Mouse (Mus musculus) myocyte (in vitro differentiated cells): ENCODE measurements around the gene Ssr3. TPM values are rescaled to one million over a fixed set of nuclear protein-coding genes. Genes with fewer than 3 reads are reported as not detected.
A peak's percentile ranks its signal among the peaks of the same experiment; 100 is the strongest.

Experiments
- H3K27me3 ChIP-seq: one replicate; pipeline ENCODE4 v1.6.1; 2011; ENCODE audit not compliant: control insufficient read depth, insufficient read depth, insufficient read length
- H3K36me3 ChIP-seq: one replicate; pipeline ENCODE4 v1.6.1; 2011; ENCODE audit not compliant: control insufficient read depth, insufficient read depth
- H3K4me2 ChIP-seq: one replicate; pipeline ENCODE4 v1.6.1; 2011; ENCODE audit warnings: low read depth, control low read depth
- H3K4me3 ChIP-seq: one replicate; pipeline ENCODE4 v1.5.1; 2011; ENCODE audit warnings: mild to moderate bottlenecking, control low read depth, moderate library complexity
- H3K79me2 ChIP-seq: one replicate; pipeline ENCODE4 v1.6.1; 2011; ENCODE audit not compliant: control insufficient read depth, insufficient read depth
- H3ac ChIP-seq: one replicate; pipeline ENCODE4 v1.6.1; 2011; ENCODE audit not compliant: control insufficient read depth, insufficient read length
- CEBPB ChIP-seq: IDR thresholded peaks from 2 replicates; pipeline ENCODE4 v1.6.1; 2011; ENCODE audit warnings: mild to moderate bottlenecking, moderate library complexity; ENCODE audit not compliant: poor library complexity, insufficient read depth, severe bottlenecking
- E2F4 ChIP-seq: IDR thresholded peaks from one replicate; pipeline ENCODE4 v1.6.1; 2011; ENCODE audit warnings: mild to moderate bottlenecking, control low read depth, moderate library complexity; ENCODE audit not compliant: insufficient read depth
- MAX ChIP-seq: IDR thresholded peaks from one replicate; pipeline ENCODE4 v1.6.1; 2011; ENCODE audit warnings: low read depth, mild to moderate bottlenecking, control low read depth
- MYOD1 ChIP-seq, 3 experiments: IDR thresholded peaks; one replicate each; pipeline ENCODE4 v1.6.1; 2011; ENCODE audit warnings: control low read depth in 2 of 3, low read depth in 2 of 3, mild to moderate bottlenecking in 2 of 3, moderate library complexity in 1 of 3; ENCODE audit not compliant: insufficient read length in 2 of 3, control insufficient read depth in 1 of 3
- MYOG ChIP-seq, 3 experiments: IDR thresholded peaks; one replicate each; pipeline ENCODE4 v1.6.1; 2011; ENCODE audit warnings: control low read depth in 2 of 3, low read depth in 2 of 3, mild to moderate bottlenecking in 2 of 3; ENCODE audit not compliant: insufficient read length in 2 of 3, control insufficient read depth in 1 of 3, insufficient read depth in 1 of 3
- POLR2A ChIP-seq: IDR thresholded peaks from one replicate; pipeline ENCODE4 v1.6.1; 2011; ENCODE audit warnings: low read depth, mild to moderate bottlenecking, control low read depth, moderate library complexity; ENCODE audit not compliant: insufficient read length
- POLR2AphosphoS2 ChIP-seq: IDR thresholded peaks from one replicate; pipeline ENCODE4 v1.6.1; 2011; ENCODE audit warnings: low read depth, control low read depth; ENCODE audit not compliant: insufficient read length
- REST ChIP-seq: IDR thresholded peaks from one replicate; pipeline ENCODE4 v1.6.1; 2011; ENCODE audit warnings: mild to moderate bottlenecking, control low read depth, moderate library complexity; ENCODE audit not compliant: insufficient read depth, insufficient read length
- SRF ChIP-seq: IDR thresholded peaks from one replicate; pipeline ENCODE4 v1.6.1; 2011; ENCODE audit warnings: low read depth; ENCODE audit not compliant: control insufficient read depth, insufficient read length
- TCF12 ChIP-seq: IDR thresholded peaks from one replicate; pipeline ENCODE4 v1.6.1; 2011; ENCODE audit warnings: mild to moderate bottlenecking, control low read depth; ENCODE audit not compliant: poor library complexity, insufficient read depth, severe bottlenecking
- TCF3 ChIP-seq: IDR thresholded peaks from one replicate; pipeline ENCODE4 v1.6.1; 2011; ENCODE audit warnings: low read depth, control low read depth; ENCODE audit not compliant: insufficient read length
- USF1 ChIP-seq: IDR thresholded peaks from one replicate; pipeline ENCODE4 v1.6.1; 2011; ENCODE audit warnings: low read depth, mild to moderate bottlenecking, control low read depth, moderate library complexity
- polyA plus RNA-seq: library from polyadenylated mRNA; unstranded; fragments of >200 nt; fragmentation: generic; extraction: Trizol; gene quantifications from one replicate; pipeline ENCODE4 v1.2.1, GENCODE M21; 2012; ENCODE audit warnings: missing spikeins

The Ssr3 gene
- 76.8 TPM for polyA plus RNA-seq

DNA sequence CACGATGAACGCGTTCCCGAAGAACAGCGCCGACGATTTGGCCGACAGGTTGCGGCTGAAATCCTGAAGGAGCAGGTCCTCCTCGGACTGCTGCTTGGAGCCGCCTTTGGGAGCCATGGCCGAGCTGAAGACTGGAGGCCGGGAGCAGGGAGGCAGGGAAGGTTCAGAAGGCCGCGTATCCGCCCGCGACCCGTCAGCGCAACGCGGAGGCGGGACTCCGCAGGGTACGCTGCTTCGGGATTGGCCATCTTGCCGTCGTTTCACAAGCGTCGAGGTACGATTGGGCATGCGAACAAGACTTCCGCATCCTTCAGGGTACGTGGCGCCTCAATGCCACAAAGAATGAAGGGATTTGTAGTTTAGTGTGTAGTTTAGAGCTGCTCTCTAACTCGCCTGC, at the start of gene Ssr3:
Gene Ssr3 (minus strand): TSS at position 203 of the 397 bp plus-strand sequence.
- peak within 1 kb of the TSS; percentile 74 for H3K4me3 ChIP-seq
- H3K4me2 ChIP-seq: peak within 1 kb of the TSS; percentile 69
- H3K79me2 ChIP-seq: peaks cover 47% of the 10 kb centered on the region
- H3K27me3 ChIP-seq: no peaks in the 10 kb centered on the region
- peak within 1 kb of the TSS; percentile 64 for H3ac ChIP-seq
- peak; percentile 32 for TF ChIP-seq E2F4
- no peak for TF ChIP-seq USF1
- TF ChIP-seq SRF: no peak
- no peak for TF ChIP-seq MYOG (IDR thresholded peaks at IDR 0.05; ENCODE audit: control insufficient read depth in 1 of 3, insufficient read depth in 1 of 3, insufficient read length in 2 of 3, low read depth in 2 of 3)
- peak; percentile 79 for TF ChIP-seq POLR2AphosphoS2
- no peak for TF ChIP-seq CEBPB
- TF ChIP-seq REST: no peak
- no peak for TF ChIP-seq TCF12
- TF ChIP-seq POLR2A: peak; percentile 95
- TF ChIP-seq MAX: no peak
- TF ChIP-seq MYOD1 (IDR thresholded peaks at IDR 0.05; ENCODE audit: control insufficient read depth in 1 of 3, insufficient read length in 2 of 3, low read depth in 2 of 3): no peak
- TF ChIP-seq TCF3: no peak
- peaks cover 22% of the 10 kb centered on the region for H3K36me3 ChIP-seq

DNA sequence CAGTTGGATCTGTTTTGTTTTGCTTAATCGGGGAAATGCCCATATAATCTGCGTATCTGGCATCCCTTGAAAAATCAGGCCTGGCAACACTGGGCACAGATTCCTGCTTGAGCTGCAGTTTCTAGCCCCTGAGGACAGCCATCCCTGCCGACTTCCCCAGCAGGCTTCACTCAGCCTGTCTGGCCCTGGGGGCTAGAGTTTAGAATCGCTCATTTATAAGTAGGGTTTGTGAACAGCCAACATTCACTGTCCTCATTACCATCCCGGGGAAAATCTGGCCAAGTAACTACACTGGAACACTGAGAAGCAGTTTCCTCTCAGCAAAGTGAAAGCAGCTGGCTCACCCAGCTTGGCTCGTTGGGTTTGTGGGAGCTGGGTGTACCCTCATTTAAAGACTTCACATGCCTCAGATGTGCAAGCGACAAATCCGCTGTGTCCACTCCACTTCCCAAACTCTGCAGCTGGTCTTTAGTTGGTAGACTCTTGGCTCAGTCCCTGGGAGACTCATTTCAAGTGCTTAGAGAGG, 49.2 kb upstream of the Ssr3 start:
- peak overlapping the region; percentile 72 for H3K4me2 ChIP-seq

DNA sequence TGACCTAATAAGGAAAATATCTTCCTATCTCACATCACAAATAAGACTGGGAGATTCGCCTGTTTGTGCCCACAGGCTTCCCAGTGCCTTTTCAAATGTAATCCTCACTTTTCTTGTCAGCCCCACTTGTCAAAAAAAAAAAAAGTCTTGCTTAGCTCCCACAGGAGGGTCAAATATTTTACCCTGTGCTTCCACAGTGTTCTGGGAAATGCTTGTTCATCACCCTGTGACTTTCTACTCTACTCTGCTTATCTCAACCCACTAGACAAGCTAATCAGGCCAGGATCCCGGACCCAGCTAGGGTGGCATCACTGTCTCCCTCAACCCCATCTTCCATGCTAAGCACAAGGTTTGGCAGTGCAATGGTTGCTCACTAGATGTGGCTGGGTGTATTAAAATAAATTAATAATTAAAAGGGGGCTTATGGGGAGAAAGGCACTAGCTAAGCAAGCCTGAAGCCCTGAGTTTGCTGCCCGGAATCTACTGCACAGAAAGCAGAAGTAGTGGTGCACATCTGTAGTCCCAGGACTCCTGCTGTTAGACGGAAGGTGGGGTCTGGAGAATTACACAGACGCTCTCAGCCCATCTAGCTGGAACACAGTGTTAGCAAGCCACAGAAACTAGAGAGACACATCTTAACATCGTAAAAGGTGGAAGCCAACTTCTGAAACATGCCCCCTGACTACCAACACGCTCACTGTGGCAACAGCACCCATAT, 46.2 kb upstream of the Ssr3 start:
- H3K27me3 ChIP-seq: no peaks in the 10 kb centered on the region
- H3K79me2 ChIP-seq: no peaks in the 10 kb centered on the region
- no peak overlapping the region for H3K4me3 ChIP-seq
- no peak overlapping the region for H3ac ChIP-seq
- H3K4me2 ChIP-seq: no peak overlapping the region
- H3K36me3 ChIP-seq: no peaks in the 10 kb centered on the region
- TF ChIP-seq POLR2AphosphoS2: no peak
- no peak for TF ChIP-seq MAX
- TF ChIP-seq POLR2A: no peak
- no peak for TF ChIP-seq USF1
- no peak for TF ChIP-seq SRF
- TF ChIP-seq MYOG (IDR thresholded peaks at IDR 0.05; ENCODE audit: control insufficient read depth in 1 of 3, insufficient read depth in 1 of 3, insufficient read length in 2 of 3, low read depth in 2 of 3): no peak
- TF ChIP-seq TCF3: no peak
- TF ChIP-seq E2F4: no peak
- no peak for TF ChIP-seq TCF12
- TF ChIP-seq CEBPB: no peak
- TF ChIP-seq MYOD1 (IDR thresholded peaks at IDR 0.05; ENCODE audit: control insufficient read depth in 1 of 3, insufficient read length in 2 of 3, low read depth in 2 of 3): no peak
- no peak for TF ChIP-seq REST

More for the DNA sequence above, 49.2 kb upstream of the Ssr3 start:
- TF ChIP-seq MYOD1 (IDR thresholded peaks at IDR 0.05; ENCODE audit: control insufficient read depth in 1 of 3, insufficient read length in 2 of 3, low read depth in 2 of 3): peak in 1 of 3 experiments; percentile 29
- no peak for TF ChIP-seq REST
- no peak for TF ChIP-seq SRF
- H3K36me3 ChIP-seq: no peaks in the 10 kb centered on the region
- no peaks in the 10 kb centered on the region for H3K27me3 ChIP-seq
- H3ac ChIP-seq: no peak overlapping the region
- no peak overlapping the region for H3K4me3 ChIP-seq
- H3K79me2 ChIP-seq: no peaks in the 10 kb centered on the region

DNA sequence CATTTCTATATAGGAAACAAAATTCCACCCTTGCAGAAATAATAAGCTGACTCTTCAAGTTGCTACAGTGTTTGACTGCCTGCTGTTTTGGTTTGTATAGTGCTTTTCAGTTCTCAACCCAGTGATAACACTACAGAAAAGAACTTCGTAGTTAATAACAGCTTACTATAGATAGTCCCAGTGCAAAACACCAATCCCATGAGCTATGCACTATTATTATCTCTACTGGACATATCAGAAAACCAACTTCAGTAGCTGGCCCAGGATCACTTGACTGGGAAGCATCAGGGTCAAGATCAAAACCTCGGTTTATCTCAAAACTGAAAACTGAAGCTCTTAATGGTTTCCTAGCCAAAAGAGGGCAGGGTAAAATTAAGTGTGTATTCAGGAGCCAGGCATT, 43.4 kb upstream of the Ssr3 start:
- Histone ChIP-seq H3K27me3 (no peaks in the 10 kb centered on the region), H3K4me2 (peak overlapping the region; percentile 78), H3ac (no peak overlapping the region), H3K79me2 (no peaks in the 10 kb centered on the region), H3K4me3 (peak overlapping the region; percentile 4), H3K36me3 (no peaks in the 10 kb centered on the region)
- TF ChIP-seq CEBPB: no peak
- no peak for TF ChIP-seq REST
- TF ChIP-seq MAX: no peak
- TF ChIP-seq TCF12: no peak
- no peak for TF ChIP-seq E2F4
- TF ChIP-seq POLR2A: no peak
- no peak for TF ChIP-seq POLR2AphosphoS2
- no peak for TF ChIP-seq SRF

DNA sequence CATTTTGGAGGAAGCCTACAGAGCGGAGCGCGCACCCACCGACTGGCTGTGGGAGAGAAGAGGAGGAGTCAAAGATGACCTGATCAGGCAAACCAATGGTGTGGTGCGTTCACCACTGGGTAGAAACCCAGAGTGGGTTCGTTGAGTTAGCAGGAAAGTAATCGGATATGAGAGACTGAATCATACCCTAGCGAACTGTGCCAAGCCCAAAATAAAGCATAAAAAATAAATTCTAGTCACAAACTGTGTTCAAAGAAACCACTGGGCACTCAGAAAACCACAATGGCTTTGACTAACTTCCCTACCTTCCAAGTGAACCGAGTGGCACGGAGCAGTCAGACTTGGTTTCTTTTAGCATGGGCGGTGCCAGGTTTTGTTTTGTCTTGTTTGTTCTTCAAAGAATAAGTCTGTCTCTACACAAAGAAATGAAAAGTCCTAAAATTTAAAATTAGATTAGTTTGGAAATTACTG, 42.7 kb upstream of the Ssr3 start:
- Histone ChIP-seq H3K36me3 (no peaks in the 10 kb centered on the region), H3K4me2 (peak overlapping the region; percentile 78), H3K4me3 (peak overlapping the region; percentile 4), H3K27me3 (no peaks in the 10 kb centered on the region), H3K79me2 (no peaks in the 10 kb centered on the region), H3ac (no peak overlapping the region)
- TF ChIP-seq TCF3: no peak
- no peak for TF ChIP-seq CEBPB
- TF ChIP-seq MAX: no peak
- TF ChIP-seq SRF: no peak
- TF ChIP-seq MYOG (IDR thresholded peaks at IDR 0.05; ENCODE audit: control insufficient read depth in 1 of 3, insufficient read depth in 1 of 3, insufficient read length in 2 of 3, low read depth in 2 of 3): no peak
- no peak for TF ChIP-seq E2F4
- TF ChIP-seq POLR2A: no peak
- TF ChIP-seq TCF12: no peak
